Mouse (Mus musculus): ENCODE results near the gene Atp1a1.

- TF ChIP-seq FLI1 (IDR thresholded peaks at IDR 0.05; ENCODE audit: low read length) (no peak), GATA1 (IDR thresholded peaks at IDR 0.05; ENCODE audit: borderline replicate concordance, low read length) (no peak)
These were observed at the start of gene Atp1a1 for GRCm38 (mm10) chr3:101604550-101605223.
